Mouse (Mus musculus) MEL (cell line): Measurements from ENCODE around the gene Trp73. TPM values are rescaled to one million over a fixed set of nuclear protein-coding genes. Genes with fewer than 3 reads are reported as not detected.
A peak's percentile ranks its signal among the peaks of the same experiment; 100 is the strongest.

ENCODE experiments used
- DNase-seq: peaks from one replicate; pipeline ENCODE4 v3.0.0; 2011; ENCODE audit warnings: low read depth, low spot score
- H3K27ac ChIP-seq: 2 replicates; pipeline ENCODE4 v1.5.1; 2012; ENCODE audit warnings: low read depth, mild to moderate bottlenecking, control low read depth, low read length, moderate library complexity; ENCODE audit not compliant: control insufficient read depth
- H3K27me3 ChIP-seq, 2 experiments: fragments of 150-350 bp in 1 of 2; sonication (generic) in 1 of 2; 2 replicates each; pipeline ENCODE4 v1.6.1; 2012; ENCODE audit warnings: low read length in 2 of 2, mild to moderate bottlenecking in 2 of 2, improper control_type of control experiment in 1 of 2, moderate library complexity in 1 of 2; ENCODE audit not compliant: insufficient read depth in 2 of 2, control insufficient read depth in 1 of 2
- H3K36me3 ChIP-seq, 2 experiments: 2 replicates each; pipeline ENCODE4 v1.6.1; 2012 to 2014; ENCODE audit warnings: low read length in 2 of 2, improper control_type of control experiment in 1 of 2, inconsistent platforms in 1 of 2, mild to moderate bottlenecking in 1 of 2; ENCODE audit not compliant: insufficient read depth in 2 of 2, control insufficient read depth in 1 of 2
- H3K4me1 ChIP-seq, 2 experiments: fragments of 150-350 bp in 1 of 2; sonication (generic) in 1 of 2; 2 replicates each; pipeline ENCODE4 v1.6.1; 2012; ENCODE audit warnings: low read length in 2 of 2, improper control_type of control experiment in 1 of 2, mild to moderate bottlenecking in 1 of 2; ENCODE audit not compliant: insufficient read depth in 2 of 2, control insufficient read depth in 1 of 2
- H3K4me3 ChIP-seq, 2 experiments: fragments of 150-350 bp in 1 of 2; sonication (generic) in 1 of 2; 2 replicates each; pipeline ENCODE4 v1.5.1; 2012; ENCODE audit warnings: low read depth in 2 of 2, low read length in 2 of 2, mild to moderate bottlenecking in 2 of 2, moderate library complexity in 2 of 2, control low read depth in 1 of 2, improper control_type of control experiment in 1 of 2; ENCODE audit not compliant: control insufficient read depth in 1 of 2, insufficient read depth in 1 of 2
- H3K79me2 ChIP-seq: 2 replicates; pipeline ENCODE4 v1.6.1; 2012; ENCODE audit warnings: mild to moderate bottlenecking, low read length, moderate library complexity; ENCODE audit not compliant: control insufficient read depth, poor library complexity, insufficient read depth
- H3K9ac ChIP-seq: 2 replicates; pipeline ENCODE4 v1.6.1; 2012; ENCODE audit warnings: low read depth, mild to moderate bottlenecking, control low read depth, low read length, moderate library complexity; ENCODE audit not compliant: control insufficient read depth, poor library complexity, severe bottlenecking
- H3K9me3 ChIP-seq: fragments of 150-350 bp; sonication (generic); replicated peaks from 2 replicates; pipeline ENCODE4 v1.6.1; 2012; ENCODE audit warnings: mild to moderate bottlenecking, low read length, improper control_type of control experiment, moderate library complexity; ENCODE audit not compliant: insufficient read depth
- BHLHE40 ChIP-seq: IDR thresholded peaks from 2 replicates; pipeline ENCODE4 v1.6.1; 2012; ENCODE audit warnings: low read depth, mild to moderate bottlenecking, inconsistent platforms, low read length, improper control_type of control experiment, borderline replicate concordance
- CHD2 ChIP-seq: IDR thresholded peaks from 2 replicates; pipeline ENCODE4 v1.6.1; 2011; ENCODE audit warnings: low read length, improper control_type of control experiment
- CTCF ChIP-seq, 3 experiments: IDR thresholded peaks in 2 of 3; conservative IDR thresholded peaks in 1 of 3; 2 replicates each; pipeline ENCODE4 v1.5.1; 2011 to 2012; ENCODE audit warnings: low read length in 3 of 3, low read depth in 2 of 3, mild to moderate bottlenecking in 2 of 3, improper control_type of control experiment in 1 of 3, inconsistent platforms in 1 of 3, mixed read lengths in 1 of 3, moderate library complexity in 1 of 3; ENCODE audit not compliant: control insufficient read depth in 1 of 3, insufficient read depth in 1 of 3, poor library complexity in 1 of 3, severe bottlenecking in 1 of 3
- E2F4 ChIP-seq: IDR thresholded peaks from 2 replicates; pipeline ENCODE4 v1.6.1; 2011; ENCODE audit warnings: low read depth, low read length, improper control_type of control experiment, borderline replicate concordance
- ELF1 ChIP-seq: IDR thresholded peaks from 2 replicates; pipeline ENCODE4 v1.6.1; 2014; ENCODE audit warnings: low read depth, mild to moderate bottlenecking, inconsistent platforms, low read length, improper control_type of control experiment, moderate library complexity
- ETS1 ChIP-seq: IDR thresholded peaks from 2 replicates; pipeline ENCODE4 v1.6.1; 2012; ENCODE audit warnings: low read depth, mild to moderate bottlenecking, inconsistent platforms, low read length, improper control_type of control experiment, moderate library complexity
- GATA1 ChIP-seq: IDR thresholded peaks from 2 replicates; pipeline ENCODE4 v1.6.1; 2011; ENCODE audit warnings: low read depth, low read length, improper control_type of control experiment
- HCFC1 ChIP-seq: IDR thresholded peaks from 2 replicates; pipeline ENCODE4 v1.6.1; 2012; ENCODE audit warnings: low read depth, mild to moderate bottlenecking, inconsistent platforms, low read length, improper control_type of control experiment, moderate library complexity
- KAT2A ChIP-seq: conservative IDR thresholded peaks from 2 replicates; pipeline ENCODE4 v1.6.1; 2012; ENCODE audit warnings: low read depth, low read length, improper control_type of control experiment, inconsistent platforms
- MAX ChIP-seq: IDR thresholded peaks from 2 replicates; pipeline ENCODE4 v1.6.1; 2011; ENCODE audit warnings: low read length, improper control_type of control experiment
- MXI1 ChIP-seq: IDR thresholded peaks from 2 replicates; pipeline ENCODE4 v1.6.1; 2011; ENCODE audit warnings: mild to moderate bottlenecking, low read depth, low read length, improper control_type of control experiment
- MYB ChIP-seq: IDR thresholded peaks from 2 replicates; pipeline ENCODE4 v1.6.1; 2011; ENCODE audit warnings: mild to moderate bottlenecking, low read depth, low read length, improper control_type of control experiment
- NRF1 ChIP-seq: IDR thresholded peaks from 2 replicates; pipeline ENCODE4 v1.6.1; 2014; ENCODE audit warnings: low read depth, mild to moderate bottlenecking, inconsistent platforms, low read length, improper control_type of control experiment, moderate library complexity; ENCODE audit not compliant: poor library complexity, insufficient read depth, severe bottlenecking
- POLR2AphosphoS2 ChIP-seq: IDR thresholded peaks from 2 replicates; pipeline ENCODE4 v1.6.1; 2011; ENCODE audit warnings: low read length, improper control_type of control experiment
- POLR2AphosphoS5 ChIP-seq: IDR thresholded peaks from 2 replicates; pipeline ENCODE4 v1.6.1; 2012; ENCODE audit warnings: low read depth, borderline replicate concordance, mild to moderate bottlenecking, inconsistent platforms, low read length, moderate library complexity, mixed read lengths
- SIN3A ChIP-seq: IDR thresholded peaks from 2 replicates; pipeline ENCODE4 v1.6.1; 2012; ENCODE audit warnings: low read length, improper control_type of control experiment, inconsistent platforms
- SMC3 ChIP-seq: IDR thresholded peaks from 2 replicates; pipeline ENCODE4 v1.6.1; 2011; ENCODE audit warnings: low read depth, low read length, improper control_type of control experiment
- TAL1 ChIP-seq: IDR thresholded peaks from 2 replicates; pipeline ENCODE4 v1.6.1; 2012; ENCODE audit warnings: mild to moderate bottlenecking, inconsistent platforms, low read length, moderate library complexity, mixed read lengths
- TBP ChIP-seq: IDR thresholded peaks from 2 replicates; pipeline ENCODE4 v1.8.0; 2011; ENCODE audit warnings: low read depth, low read length, improper control_type of control experiment
- TCF12 ChIP-seq: IDR thresholded peaks from 2 replicates; pipeline ENCODE4 v1.6.1; 2014; ENCODE audit warnings: low read depth, mild to moderate bottlenecking, inconsistent platforms, low read length, improper control_type of control experiment, moderate library complexity
- UBTF ChIP-seq: IDR thresholded peaks from 2 replicates; pipeline ENCODE4 v1.6.1; 2012; ENCODE audit warnings: low read depth, mild to moderate bottlenecking, inconsistent platforms, low read length, improper control_type of control experiment, moderate library complexity, borderline replicate concordance; ENCODE audit not compliant: insufficient read depth
- USF1 ChIP-seq: IDR thresholded peaks from 2 replicates; pipeline ENCODE4 v1.6.1; 2014; ENCODE audit warnings: low read depth, mild to moderate bottlenecking, inconsistent platforms, low read length, improper control_type of control experiment, moderate library complexity
- USF2 ChIP-seq, 2 experiments: IDR thresholded peaks; 2 replicates each; pipeline ENCODE4 v1.6.1; 2011 to 2012; ENCODE audit warnings: improper control_type of control experiment in 2 of 2, low read length in 2 of 2, borderline replicate concordance in 1 of 2, inconsistent platforms in 1 of 2, low read depth in 1 of 2, mild to moderate bottlenecking in 1 of 2; ENCODE audit not compliant: insufficient read depth in 1 of 2
- ZNF384 ChIP-seq: IDR thresholded peaks from 2 replicates; pipeline ENCODE4 v1.6.1; 2012; ENCODE audit warnings: low read depth, mild to moderate bottlenecking, inconsistent platforms, low read length, improper control_type of control experiment
- polyA plus RNA-seq, 2 experiments: library from polyadenylated mRNA; stranded (reverse) in 1 of 2; unstranded in 1 of 2; fragments of >175 nt in 1 of 2; fragments of >200 nt in 1 of 2; gene quantifications; 2 replicates each; pipeline versions ENCODE4 v1.2.1 to v1.2.4; 2012; ENCODE audit warnings: low replicate concordance in 2 of 2, low read depth in 1 of 2; ENCODE audit not compliant: insufficient read length in 2 of 2, insufficient read depth in 1 of 2, missing spikeins in 1 of 2
- total RNA-seq: library from RNA; depleted of rRNA; stranded (reverse); fragments of 300-350 nt; gene quantifications from 2 replicates; pipeline ENCODE4 v1.2.3, GENCODE M21; 2012

The Trp73 gene
- total and polyA plus RNA-seq, 3 experiments, result 0.03 to 0.04 TPM; not detected in 1

DNA sequence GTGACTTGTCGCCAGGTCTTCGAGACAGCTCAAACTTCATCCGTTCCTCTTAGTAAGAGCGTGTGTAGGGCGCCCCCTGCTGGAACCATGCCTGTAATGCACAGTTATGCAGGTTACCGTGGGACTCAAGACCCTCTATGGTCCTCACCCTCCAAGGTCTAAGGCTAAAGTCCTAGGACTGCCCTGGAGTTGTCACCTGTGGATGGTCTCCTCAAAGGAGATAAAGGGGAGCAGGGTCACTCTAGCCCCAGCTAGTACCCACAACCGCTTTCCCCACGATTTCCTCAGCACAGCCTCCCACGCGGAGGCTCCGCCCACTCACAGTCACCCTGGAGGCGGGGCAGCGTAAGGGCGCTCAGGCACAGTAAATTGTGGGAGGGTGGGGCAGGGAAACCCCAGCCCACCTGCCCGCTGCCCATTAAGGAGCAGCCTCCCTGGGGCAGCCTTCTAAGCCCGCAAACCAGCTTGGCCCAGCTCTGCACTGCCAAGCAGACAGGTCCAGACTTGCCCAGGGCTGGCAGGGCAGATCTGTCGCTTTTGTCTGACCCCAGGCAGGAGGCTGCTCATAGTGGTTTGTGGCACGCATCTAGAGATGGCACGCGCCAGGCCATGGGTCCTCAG, 34.5 kb downstream of the Trp73 start:
- no peaks in the 10 kb centered on the region for H3K4me1 ChIP-seq

DNA sequence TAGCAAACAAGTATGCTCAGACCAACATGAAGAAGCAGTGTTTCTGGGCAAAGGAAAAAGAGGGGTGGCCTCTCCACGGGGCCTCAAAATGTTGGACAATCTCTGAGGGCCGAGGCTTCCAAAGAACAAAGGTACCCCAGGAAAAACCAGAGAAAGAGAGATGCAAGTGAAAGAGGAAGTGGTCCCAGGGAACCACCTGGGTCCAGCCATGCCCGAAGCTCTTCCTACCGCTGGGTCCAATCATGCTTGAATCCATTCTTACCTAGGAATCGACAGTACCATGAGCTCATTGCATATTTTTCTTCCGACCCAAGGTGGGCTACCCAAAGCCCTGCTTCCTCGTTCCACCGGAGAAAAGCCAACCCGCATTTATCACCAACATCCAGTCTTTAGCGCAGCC, 36.1 kb downstream of the Trp73 start:
- no peak for DNase-seq
- Histone ChIP-seq H3K79me2 (no peaks in the 10 kb centered on the region), H3K27ac (no peak overlapping the region), H3K36me3 (no peaks in the 10 kb centered on the region), H3K27me3 (no peaks in the 10 kb centered on the region), H3K4me1 (no peaks in the 10 kb centered on the region), H3K4me3 (no peak overlapping the region), H3K9ac (no peak overlapping the region), H3K9me3 (no peaks in the 10 kb centered on the region)
- TF ChIP-seq MYB (no peak), ETS1 (no peak), GATA1 (no peak), USF2 (IDR thresholded peaks at IDR 0.05; ENCODE audit: borderline replicate concordance in 1 of 2, insufficient read depth in 1 of 2, low read depth in 1 of 2, low read length in 2 of 2) (no peak), MXI1 (no peak), NRF1 (no peak), TCF12 (no peak), SMC3 (no peak), ELF1 (no peak), HCFC1 (no peak), TBP (no peak), POLR2AphosphoS5 (no peak)

More for the DNA sequence above, 34.5 kb downstream of the Trp73 start:
- Histone ChIP-seq H3K79me2 (no peaks in the 10 kb centered on the region), H3K27me3 (no peaks in the 10 kb centered on the region), H3K9ac (no peak overlapping the region), H3K4me3 (no peak overlapping the region), H3K27ac (no peak overlapping the region), H3K36me3 (no peaks in the 10 kb centered on the region), H3K9me3 (no peaks in the 10 kb centered on the region)
- TF ChIP-seq CTCF (IDR thresholded peaks at IDR 0.05 in 2 of 3, conservative IDR thresholded peaks at IDR 0.05 in 1 of 3; ENCODE audit: control insufficient read depth in 1 of 3, insufficient read depth in 1 of 3, low read depth in 2 of 3, low read length in 3 of 3, poor library complexity in 1 of 3, severe bottlenecking in 1 of 3), result peak; percentile 2 to 8 (median 5); a peak in 1 of 6 replicates
- no peak for TF ChIP-seq E2F4
- DNase-seq, result no peak

- no peak overlapping the region for H3K4me3 ChIP-seq
- no peaks in the 10 kb centered on the region for H3K4me1 ChIP-seq
- H3K27me3 ChIP-seq, result no peaks in the 10 kb centered on the region
- H3K27ac ChIP-seq, result no peak overlapping the region
- no peak overlapping the region for H3K9ac ChIP-seq
- H3K36me3 ChIP-seq, result no peaks in the 10 kb centered on the region
- TF ChIP-seq USF2 (IDR thresholded peaks at IDR 0.05; ENCODE audit: borderline replicate concordance in 1 of 2, insufficient read depth in 1 of 2, low read depth in 1 of 2, low read length in 2 of 2) (no peak), ZNF384 (no peak), TAL1 (no peak), UBTF (no peak), GATA1 (no peak), KAT2A (no peak), SMC3 (no peak), CHD2 (no peak), POLR2AphosphoS2 (no peak), MAX (no peak), NRF1 (no peak), SIN3A (no peak), USF1 (no peak), BHLHE40 (no peak), E2F4 (no peak)
- H3K9me3 ChIP-seq, result no peaks in the 10 kb centered on the region
- no peak for DNase-seq
- H3K79me2 ChIP-seq, result no peaks in the 10 kb centered on the region
These were observed 36.6 kb downstream of the Trp73 start for GRCm38 (mm10) chr4:154103386-154103785.
